Mouse (Mus musculus) spleen, postnatal 36 days (tissue): ENCODE measurements at regions not wholly inside any gene's neighbourhood (a gene's known extent, or its start where the extent isn't known, plus 50 kb on each side); places are given as distances from the start of the nearest gene placed in this dataset.

Experiments
- DNase-seq, 2 experiments: peaks; one replicate each; pipeline ENCODE4 v3.0.0; 2022; ENCODE audit warnings: low spot score in 2 of 2, mixed read lengths in 1 of 2

DNA sequence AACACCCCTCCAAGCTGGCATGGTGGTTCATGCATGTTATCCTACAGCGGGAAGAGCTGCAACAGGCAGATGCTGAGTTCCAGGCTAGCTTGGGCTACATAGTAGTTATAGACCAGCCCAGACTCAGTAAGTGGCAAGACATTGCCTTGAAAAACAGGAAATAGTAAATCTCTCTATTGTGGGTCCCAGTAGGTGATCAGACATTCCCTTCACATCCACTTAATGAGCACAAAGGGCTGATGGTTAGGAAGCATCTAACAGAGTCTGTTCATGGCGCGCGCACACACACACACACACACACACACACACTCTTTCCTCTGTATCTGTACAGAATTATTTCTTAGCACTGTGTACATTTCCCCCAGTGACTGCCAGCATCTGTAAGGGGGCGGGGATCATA, 64.0 kb upstream of the Map1b start:
- no peak for DNase-seq

DNA sequence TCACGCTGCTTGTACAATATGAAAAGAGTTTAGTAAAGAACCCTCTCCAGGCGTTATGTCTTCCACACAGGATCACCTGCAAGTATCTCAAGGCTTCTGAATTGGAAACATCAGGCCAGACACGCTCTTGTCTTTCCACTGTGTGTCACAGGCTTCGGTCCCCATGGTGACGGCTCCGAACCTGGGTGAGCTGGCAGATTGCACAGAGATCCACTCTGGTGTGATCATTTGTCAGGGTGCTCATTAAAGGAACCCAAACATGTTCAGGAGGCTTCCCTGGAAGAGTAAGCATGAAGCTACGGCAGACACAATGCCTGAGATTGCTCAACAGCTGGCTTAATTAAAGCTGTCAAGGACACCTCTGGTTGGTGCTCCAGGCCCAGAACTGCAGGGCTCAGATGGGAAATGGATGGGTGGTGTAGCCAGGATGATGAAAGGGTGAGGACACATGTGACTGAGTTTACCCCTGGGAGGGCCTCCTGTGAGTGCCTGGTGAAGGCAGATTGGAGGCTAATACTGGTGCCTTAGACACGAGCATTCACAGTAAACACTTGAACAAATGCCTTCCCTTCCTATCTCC, 63.3 kb upstream of the Map1b start:
- no peak for DNase-seq

DNA sequence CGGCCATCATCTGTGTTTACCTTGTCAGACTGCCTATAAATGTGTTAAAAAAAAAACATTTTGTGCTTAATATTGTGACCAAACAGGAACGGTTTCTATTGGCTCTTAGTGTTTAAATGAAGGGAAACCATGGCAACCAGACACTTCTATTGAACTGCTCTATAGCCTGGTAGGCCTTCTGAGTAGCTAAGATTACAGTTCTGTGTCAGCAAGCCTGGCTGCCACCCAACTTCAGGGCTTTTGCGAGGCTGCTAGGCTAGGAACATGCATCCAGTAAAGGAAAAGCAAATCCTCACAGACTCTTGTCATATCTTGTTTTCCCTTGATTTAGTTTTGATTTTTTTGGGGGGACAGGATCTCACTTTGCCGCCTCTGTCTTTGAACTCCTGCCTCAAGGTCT, 61.3 kb upstream of the Map1b start:
- DNase-seq = no peak

DNA sequence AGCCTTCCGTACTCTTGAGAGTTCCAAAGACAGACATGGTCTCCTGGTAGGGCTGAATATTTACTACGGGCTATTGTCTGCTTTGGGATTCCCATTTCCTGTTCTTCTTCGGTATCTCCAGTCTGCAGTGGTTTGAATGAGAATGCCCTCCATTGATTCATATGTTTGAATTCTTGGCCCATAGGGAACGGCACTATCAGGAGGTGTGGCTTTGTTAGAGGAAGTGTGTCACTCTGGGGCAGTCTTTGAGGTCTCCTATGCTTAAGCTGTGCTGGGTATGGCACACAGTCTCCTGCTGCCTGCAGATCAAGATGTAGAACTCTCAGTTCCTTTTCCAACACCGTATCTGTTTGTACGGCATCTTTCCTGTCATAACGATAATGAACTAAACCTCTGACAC, 56.7 kb upstream of the Map1b start:
- no peak for DNase-seq

DNA sequence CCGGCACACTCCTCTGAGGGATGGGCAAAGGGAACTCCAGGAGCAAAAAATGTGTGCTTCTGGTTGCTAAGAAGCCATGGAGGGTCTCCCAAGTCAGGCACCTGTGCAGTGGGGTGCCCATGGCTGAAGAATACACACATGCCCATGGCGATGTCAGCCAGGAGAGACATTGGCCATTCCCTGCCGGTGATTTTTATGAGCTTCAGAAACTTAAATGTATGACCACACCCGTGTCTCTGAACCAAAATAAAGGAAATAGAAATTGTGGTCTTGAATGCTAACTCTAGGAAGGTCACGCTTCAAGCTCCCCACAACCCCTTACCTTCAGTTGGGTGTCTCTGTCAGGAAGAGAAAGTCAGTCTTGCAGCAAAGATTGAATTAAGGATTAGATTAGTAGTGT, 56.0 kb upstream of the Map1b start:
- no peak for DNase-seq
